Mouse (Mus musculus) spleen, adult 2 months (tissue): Measurements from ENCODE around the gene Trp63.

Experiments used
- CTCF ChIP-seq: fragments of 200-500 bp; IDR thresholded peaks from 2 replicates; pipeline ENCODE4 v1.5.1; 2011; ENCODE audit warnings: mild to moderate bottlenecking, inconsistent platforms; ENCODE audit not compliant: insufficient read depth, insufficient read length, insufficient replicate concordance; ENCODE audit errors: extremely low read depth
- POLR2A ChIP-seq: fragments of 200-500 bp; IDR thresholded peaks from 2 replicates; pipeline ENCODE4 v1.6.1; 2011; ENCODE audit warnings: low read depth, low read length, inconsistent platforms

- no peak for TF ChIP-seq POLR2A
- TF ChIP-seq CTCF, result no peak
Observed at GRCm38 (mm10) chr16:25663116-25663515, 20.4 kb upstream of the Trp63 start.
